ENCODE assay signal across 29 mouse cellular contexts in the genomic region with DNA sequence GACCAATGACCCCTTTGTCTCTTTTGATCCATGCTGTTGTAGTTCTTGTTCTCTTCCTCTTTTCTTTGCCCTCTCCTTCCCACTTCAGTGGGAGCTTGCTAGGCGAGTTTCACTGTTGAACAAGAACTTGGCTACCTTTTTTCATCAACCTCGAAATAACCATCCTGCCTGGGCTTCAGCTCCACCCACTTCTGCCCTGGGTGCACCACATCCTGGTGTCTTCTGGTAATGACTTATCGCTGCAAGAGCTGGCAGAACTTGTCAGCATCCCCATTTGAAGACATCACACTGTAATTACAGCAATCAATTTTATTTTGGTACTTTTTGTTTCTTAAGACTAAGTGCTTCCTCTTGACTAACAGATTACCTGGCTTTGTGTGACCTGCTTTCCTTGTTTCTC. TPM values are rescaled to one million over a fixed set of nuclear protein-coding genes. Genes with fewer than 3 reads are reported as not detected.
DNase-seq lines count a peak whose midpoint lies in the region; ATAC-seq and TF ChIP-seq lines count a peak whose summit lies in the region.
"Had no signal": no experiment of that assay in that cellular context is flagged by ENCODE, and none has a peak within 500 bp of the region (broad histone marks: within the 10 kb centered on the region; RNA-seq: fewer than 3 reads in every experiment).

No protein-coding gene starts in this region.

- H3K4me2 ChIP-seq in midbrain, embryonic 11.5 days: no peak overlapping the region
- no peak overlapping the region for H3K4me2 ChIP-seq in forebrain, embryonic 13.5 days
- H3K4me2 ChIP-seq in forebrain, postnatal 0 days (ENCODE audit: low read depth): no peak overlapping the region
- H3K4me2 ChIP-seq: heart, embryonic 15.5 days; kidney, embryonic 15.5 days; limb, embryonic 15.5 days; liver, embryonic 15.5 days; lung, embryonic 15.5 days; neural tube, embryonic 15.5 days had no signal

- DNase-seq in midbrain, embryonic 11.5 days (ENCODE audit: low spot score, missing footprints): peak; percentile 4
- DNase-seq in midbrain, embryonic 10.5 days (ENCODE audit: low spot score): no peak
- DNase-seq in induced T-regulatory cell, adult 2 months (ENCODE audit: low read depth): peak; percentile 89
- peak; percentile 14 for DNase-seq in thymus, postnatal 25 days
- no peak for DNase-seq in forebrain, postnatal 0 days
- no peak for DNase-seq in cerebellum, adult 18-20 months
- DNase-seq: adrenal gland, postnatal 10 days; cerebellum, adult 9-10 months; gastrocnemius, postnatal 36 days; left cerebral cortex, postnatal 4 days; lung, postnatal 36 days had no signal

- no peak overlapping the region for H3K27ac ChIP-seq in midbrain, embryonic 11.5 days (ENCODE audit: low read depth, low read length)
- no peak overlapping the region for H3K27ac ChIP-seq in midbrain, embryonic 10.5 days (replicated peaks)
- H3K27ac ChIP-seq in forebrain, embryonic 13.5 days: no peak overlapping the region
- H3K27ac ChIP-seq in forebrain, postnatal 0 days (ENCODE audit: low read depth, low read length): no peak overlapping the region
- H3K27ac ChIP-seq: embryonic facial prominence, embryonic 10.5 days; heart, embryonic 15.5 days; hindbrain, embryonic 10.5 days; kidney, embryonic 15.5 days; limb, embryonic 15.5 days; liver, embryonic 15.5 days; lung, embryonic 15.5 days; neural tube, embryonic 15.5 days; stomach, postnatal 0 days had no signal

- H3K4me1 ChIP-seq in midbrain, embryonic 11.5 days (ENCODE audit: control insufficient read depth, insufficient read depth, low read length): no peaks in the 10 kb centered on the region
- no peaks in the 10 kb centered on the region for H3K4me1 ChIP-seq in midbrain, embryonic 10.5 days
- H3K4me1 ChIP-seq in forebrain, embryonic 13.5 days: no peaks in the 10 kb centered on the region
- no peaks in the 10 kb centered on the region for H3K4me1 ChIP-seq in forebrain, postnatal 0 days (ENCODE audit: insufficient read depth)
- H3K4me1 ChIP-seq: embryonic facial prominence, embryonic 10.5 days; heart, embryonic 15.5 days; hindbrain, embryonic 10.5 days; kidney, embryonic 15.5 days; limb, embryonic 15.5 days; liver, embryonic 15.5 days; lung, embryonic 15.5 days; neural tube, embryonic 15.5 days had no signal

- peaks cover 14% of the 10 kb centered on the region for H3K36me3 ChIP-seq in midbrain, embryonic 11.5 days (ENCODE audit: control insufficient read depth, insufficient read depth, low read length)
- peaks cover 99% of the 10 kb centered on the region for H3K36me3 ChIP-seq in midbrain, embryonic 10.5 days
- peaks cover 94% of the 10 kb centered on the region for H3K36me3 ChIP-seq in forebrain, embryonic 13.5 days (ENCODE audit: poor library complexity, severe bottlenecking)
- H3K36me3 ChIP-seq in forebrain, postnatal 0 days (ENCODE audit: insufficient read depth): peaks cover 78% of the 10 kb centered on the region

- no peaks in the 10 kb centered on the region for H3K9me3 ChIP-seq in midbrain, embryonic 11.5 days (ENCODE audit: control insufficient read depth, low read length)
- no peaks in the 10 kb centered on the region for H3K9me3 ChIP-seq in midbrain, embryonic 10.5 days (replicated peaks)
- no peaks in the 10 kb centered on the region for H3K9me3 ChIP-seq in forebrain, embryonic 13.5 days (replicated peaks)
- no peaks in the 10 kb centered on the region for H3K9me3 ChIP-seq in forebrain, postnatal 0 days (ENCODE audit: low read length)
- H3K9me3 ChIP-seq: embryonic facial prominence, embryonic 10.5 days; heart, embryonic 15.5 days; hindbrain, embryonic 10.5 days; kidney, embryonic 15.5 days; limb, embryonic 15.5 days; liver, embryonic 15.5 days; lung, embryonic 15.5 days; neural tube, embryonic 15.5 days had no signal

- ATAC-seq in midbrain, embryonic 11.5 days (ENCODE audit: low FRiP score): no peak
- peak; percentile 81 for ATAC-seq in CD4-positive, CD25-positive, alpha-beta regulatory T cell, adult 4 months
- no peak for ATAC-seq in forebrain, embryonic 13.5 days
- ATAC-seq in forebrain, postnatal 0 days: no peak
- ATAC-seq: forebrain, embryonic 16.5 days; hindbrain, embryonic 16.5 days; intestine, postnatal 0 days; midbrain, embryonic 16.5 days had no signal

- TF ChIP-seq CTCF in forebrain, postnatal 0 days (IDR thresholded peaks at IDR 0.05; ENCODE audit: low read depth): no peak

- no peak overlapping the region for H3K4me3 ChIP-seq in midbrain, embryonic 11.5 days (ENCODE audit: low read depth, low read length)
- H3K4me3 ChIP-seq in midbrain, embryonic 10.5 days: no peak overlapping the region
- no peak overlapping the region for H3K4me3 ChIP-seq in forebrain, embryonic 13.5 days
- H3K4me3 ChIP-seq in forebrain, postnatal 0 days (ENCODE audit: low read depth, low read length): no peak overlapping the region
- H3K4me3 ChIP-seq: embryonic facial prominence, embryonic 10.5 days; heart, embryonic 15.5 days; hindbrain, embryonic 10.5 days; kidney, embryonic 15.5 days; limb, embryonic 15.5 days; liver, embryonic 15.5 days; lung, embryonic 15.5 days; myocyte; neural tube, embryonic 15.5 days had no signal

- WGBS in midbrain, embryonic 11.5 days: 85% methylated on average over 3 of the region's 3 CpGs
- 82% methylated on average over 3 of the region's 3 CpGs for WGBS in midbrain, embryonic 10.5 days
- 83% methylated on average over 3 of the region's 3 CpGs for WGBS in forebrain, embryonic 13.5 days
- 87% methylated on average over 3 of the region's 3 CpGs for WGBS in forebrain, postnatal 0 days

- H3K27me3 ChIP-seq in midbrain, embryonic 11.5 days (ENCODE audit: control insufficient read depth, insufficient read depth, low read length): no peaks in the 10 kb centered on the region
- no peaks in the 10 kb centered on the region for H3K27me3 ChIP-seq in midbrain, embryonic 10.5 days (ENCODE audit: low read depth, poor library complexity, severe bottlenecking)
- no peaks in the 10 kb centered on the region for H3K27me3 ChIP-seq in forebrain, embryonic 13.5 days
- no peaks in the 10 kb centered on the region for H3K27me3 ChIP-seq in forebrain, postnatal 0 days (ENCODE audit: insufficient read depth, low read length)
- H3K27me3 ChIP-seq: heart, embryonic 15.5 days; kidney, embryonic 15.5 days; limb, embryonic 15.5 days; liver, embryonic 15.5 days; lung, embryonic 15.5 days; neural tube, embryonic 15.5 days had no signal

- H3K9ac ChIP-seq in midbrain, embryonic 11.5 days (ENCODE audit: low read length): no peak overlapping the region
- H3K9ac ChIP-seq in forebrain, embryonic 13.5 days: no peak overlapping the region
- H3K9ac ChIP-seq in forebrain, postnatal 0 days: no peak overlapping the region
- H3K9ac ChIP-seq: heart, embryonic 15.5 days; kidney, embryonic 15.5 days; limb, embryonic 15.5 days; liver, embryonic 15.5 days; lung, embryonic 15.5 days; neural tube, embryonic 15.5 days had no signal

RNA-seq across cellular contexts. Expression of a gene that starts 24.4 kb away (rescaled TPM):
- 32.8 and 36.9 TPM in 2 replicates for polyA plus RNA-seq in midbrain, embryonic 11.5 days (2014; fragmentation: Nextera tagmentation; extraction: Ambion mirVana)
- 35.4 and 37.1 TPM in 2 replicates for polyA plus RNA-seq in midbrain, embryonic 10.5 days (2016; fragmentation: Nextera tagmentation; extraction: Ambion mirVana)
- 10 to 100 TPM; 29.4 to 39.4 TPM for polyA plus RNA-seq in CD4-positive, CD25-positive, alpha-beta regulatory T cell, adult 4 months (2017; shearing (Covaris generic))
- polyA plus RNA-seq in forebrain, embryonic 13.5 days (2015; fragmentation: Nextera tagmentation; extraction: Ambion mirVana): 26.4 and 28.0 TPM in 2 replicates
- 11.6 and 13.9 TPM in 2 replicates for total RNA-seq in forebrain, postnatal 0 days (2014; rRNA removed)
- polyA plus RNA-seq in forebrain, postnatal 0 days (2015; fragmentation: Nextera tagmentation; extraction: Ambion mirVana): 9.1 and 13.2 TPM in 2 replicates

RNA-seq across cellular contexts. Expression of a gene that starts 43.5 kb away (rescaled TPM):
- polyA plus RNA-seq in midbrain, embryonic 11.5 days (2014; fragmentation: Nextera tagmentation; extraction: Ambion mirVana): 0.37 and 0.65 TPM in 2 replicates
- 0.21 and 0.46 TPM in 2 replicates for polyA plus RNA-seq in midbrain, embryonic 10.5 days (2016; fragmentation: Nextera tagmentation; extraction: Ambion mirVana)
- not detected for polyA plus RNA-seq in CD4-positive, CD25-positive, alpha-beta regulatory T cell, adult 4 months (2017; shearing (Covaris generic))
- 0.82 and 0.96 TPM in 2 replicates for polyA plus RNA-seq in forebrain, embryonic 13.5 days (2015; fragmentation: Nextera tagmentation; extraction: Ambion mirVana)
- total RNA-seq in forebrain, postnatal 0 days (2014; rRNA removed): 0.86 and 2.4 TPM in 2 replicates
- 1.3 and 1.6 TPM in 2 replicates for polyA plus RNA-seq in forebrain, postnatal 0 days (2015; fragmentation: Nextera tagmentation; extraction: Ambion mirVana)
- total RNA-seq: gastrocnemius, postnatal 36 days; megakaryocyte-erythroid progenitor cell, adult 5-6 weeks; MEL had no signal
- polyA plus RNA-seq: intestine, postnatal 0 days; liver, embryonic 15.5 days had no signal

Comparison
In these comparisons a context has a peak if more than half of its experiments do, and no peak if none do; other contexts are left out.
1. DNase-seq: peak in midbrain, embryonic 11.5 days (single experiment), induced T-regulatory cell, adult 2 months (single experiment) and thymus, postnatal 25 days (single experiment); none in midbrain, embryonic 10.5 days (single experiment), forebrain, postnatal 0 days (single experiment) and cerebellum, adult 18-20 months (0 of 2).